Mouse (Mus musculus): Measurements from ENCODE around the gene Arid4a.

DNA sequence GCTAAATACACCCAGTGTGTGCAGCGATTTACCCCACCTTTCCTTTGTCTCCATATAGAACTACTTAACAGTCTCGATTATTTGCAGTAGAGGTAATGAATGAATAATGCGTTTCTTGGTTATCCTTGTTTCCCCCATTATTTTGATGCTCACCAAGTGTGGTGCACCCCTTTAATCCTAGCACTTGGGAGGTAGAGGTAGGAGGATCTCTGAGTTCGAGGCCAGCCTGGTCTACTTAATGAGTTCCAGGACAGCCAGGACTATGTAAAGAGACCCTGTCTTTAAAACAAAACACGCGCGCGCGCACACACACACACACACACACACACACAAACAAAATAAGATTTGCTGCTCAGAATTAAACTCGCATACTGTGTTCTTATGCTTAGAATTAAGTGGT is 40.4 kb upstream of the Arid4a start:
- TF ChIP-seq POLR2A (IDR thresholded peaks at IDR 0.05; ENCODE audit: extremely low read depth, insufficient read depth, low read length) (no peak), CTCF (IDR thresholded peaks at IDR 0.05; ENCODE audit: extremely low read depth, insufficient read depth, low read length) (no peak)
